Mouse (Mus musculus) liver, embryonic 14 days (tissue): ENCODE results near the gene Epdr1. TPM values are rescaled to one million over a fixed set of nuclear protein-coding genes. Genes with fewer than 3 reads are reported as not detected.

Experiments used
- polyA plus RNA-seq: library from polyadenylated mRNA; depleted of rRNA; stranded (reverse); fragments of >200 nt; gene quantifications from 2 replicates; pipeline ENCODE4 v1.2.3, GENCODE M21; 2012; rRNA removed

Gene Epdr1
- polyA plus RNA-seq: 8.8 and 9.6 TPM in 2 replicates

DNA sequence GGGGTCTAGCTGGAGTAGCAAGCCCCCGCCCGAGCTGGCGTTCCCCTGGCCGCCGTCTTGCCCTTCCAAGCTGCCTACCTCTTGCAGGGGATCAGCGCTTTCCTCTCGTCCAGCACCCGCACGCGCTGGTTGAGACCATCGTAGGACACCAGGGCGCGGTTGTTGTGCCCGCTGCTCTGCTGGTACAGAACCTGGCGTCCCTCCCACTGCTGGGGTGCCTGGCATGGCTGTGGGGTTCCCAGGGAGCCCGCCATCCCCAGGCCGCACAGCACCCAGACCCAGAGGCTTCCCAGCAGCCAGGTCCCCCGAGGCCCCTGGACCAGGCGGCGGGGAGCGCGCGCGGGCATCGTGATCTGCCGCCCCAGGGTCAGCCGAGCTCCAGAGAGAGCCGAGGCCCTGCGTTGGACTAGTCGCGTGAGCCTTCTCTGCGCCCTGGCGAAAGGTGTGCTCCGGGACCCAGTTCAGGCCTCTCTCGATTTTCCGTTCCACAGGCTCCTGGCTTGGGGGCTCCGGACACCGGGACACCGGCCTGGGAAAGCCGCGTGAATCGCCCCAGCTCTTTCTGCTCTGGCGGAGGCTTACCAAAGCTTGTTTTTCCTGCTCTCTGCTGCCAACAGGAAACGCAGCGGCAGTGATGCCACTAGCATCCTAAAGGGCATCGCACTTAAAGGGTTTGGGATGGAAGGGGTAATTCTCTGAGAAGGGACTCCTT, at the start of gene Epdr1:
Epdr1 (minus strand) TSS at position 712 of the 712 bp plus-strand sequence.

DNA sequence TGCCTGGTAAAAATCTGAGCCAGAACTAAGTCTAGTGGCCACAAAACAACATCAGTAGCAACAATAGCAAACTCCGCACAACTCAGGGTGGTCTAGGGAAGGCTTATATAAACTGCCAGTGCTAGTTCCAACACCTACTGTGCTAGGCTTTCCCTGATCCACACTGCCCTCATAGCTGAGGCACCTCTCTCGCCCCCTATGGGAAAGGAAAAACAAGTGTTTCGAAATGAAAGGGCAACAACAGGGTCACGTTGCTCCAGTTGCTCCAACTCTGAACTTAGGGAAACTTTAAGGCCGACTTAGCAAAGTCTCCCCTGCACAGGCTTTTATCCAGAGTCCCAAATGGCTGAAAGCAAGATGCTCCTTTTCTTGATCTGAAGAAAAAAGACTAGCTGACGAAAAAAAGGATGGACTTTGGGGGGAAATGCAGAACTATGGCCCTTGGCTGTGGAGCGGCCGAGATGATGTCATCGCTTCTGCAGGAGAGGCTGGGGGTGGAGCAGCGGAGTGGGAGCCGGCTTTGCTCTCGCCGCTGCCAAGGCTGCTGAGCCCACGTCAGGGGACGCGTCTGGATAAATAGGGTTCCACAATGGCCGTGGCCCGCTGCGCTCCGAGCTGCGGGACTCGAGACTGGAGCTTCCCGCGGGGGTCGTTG, 3.0 kb upstream of the Epdr1 start, which contains the start of gene Sfrp4:
Sfrp4 (plus strand) TSS at position 532 of the 655 bp plus-strand sequence.

Other genes with a start within 250 kb of the Epdr1 start
- 12.0 and 14.1 TPM in 2 replicates for gene Stard3nl, start 224.1 kb downstream of the Epdr1 start, polyA plus RNA-seq
- 0.76 and 0.87 TPM in 2 replicates for gene Sfrp4, start 3.2 kb upstream of the Epdr1 start, polyA plus RNA-seq
- not detected in 2 replicates for gene Nme8, start 77.9 kb upstream of the Epdr1 start, polyA plus RNA-seq
- 0.46 and 0.91 TPM in 2 replicates for gene Gpr141, start 204.3 kb upstream of the Epdr1 start, polyA plus RNA-seq